ENCODE assay signal across 17 mouse cellular contexts in the genomic region with DNA sequence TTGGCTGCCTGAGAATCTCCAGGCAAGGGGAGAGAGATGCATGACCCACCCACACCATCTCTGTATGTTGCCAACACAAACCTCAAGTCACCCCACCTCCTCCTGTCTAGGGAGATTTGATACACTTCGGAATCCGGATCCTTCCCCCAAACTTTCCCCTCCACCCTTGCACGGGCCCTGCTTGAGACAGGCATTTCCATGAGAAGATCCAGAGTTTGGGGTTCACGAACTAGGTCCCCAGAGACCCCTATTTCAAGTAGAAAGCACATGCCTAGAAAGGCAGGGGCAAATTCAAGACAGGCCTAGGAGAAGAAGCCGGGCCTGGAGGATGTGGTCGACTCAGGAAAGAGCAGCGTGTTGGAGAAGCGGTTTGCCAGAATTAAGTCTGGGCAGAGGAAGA.
A peak's percentile ranks its signal among the peaks of the same experiment; 100 is the strongest.
DNase-seq lines count a peak whose midpoint lies in the region; ATAC-seq lines count a peak whose summit lies in the region.
"Had no signal": no experiment of that assay in that cellular context is flagged by ENCODE, and none has a peak within 500 bp of the region (broad histone marks: within the 10 kb centered on the region; RNA-seq: fewer than 3 reads in every experiment).

No protein-coding gene starts in this region.

- H3K9me3 ChIP-seq in hindbrain, embryonic 11.5 days (ENCODE audit: control insufficient read depth, low read length): no peaks in the 10 kb centered on the region
- H3K9me3 ChIP-seq in hindbrain, embryonic 14.5 days (ENCODE audit: control insufficient read depth, low read length): no peaks in the 10 kb centered on the region
- H3K9me3 ChIP-seq in midbrain, embryonic 10.5 days (replicated peaks): peaks cover 14% of the 10 kb centered on the region
- peaks cover 8% of the 10 kb centered on the region for H3K9me3 ChIP-seq in midbrain, embryonic 13.5 days
- 0 out of 2 replicates have a peak, but pooled peaks cover 5% of the 10 kb centered on the region for H3K9me3 ChIP-seq in embryonic facial prominence, embryonic 15.5 days (replicated peaks)
- H3K9me3 ChIP-seq in limb, embryonic 15.5 days: no peaks in the 10 kb centered on the region
- H3K9me3 ChIP-seq: liver, embryonic 12.5 days; lung, embryonic 15.5 days had no signal

- H3K27ac ChIP-seq in hindbrain, embryonic 11.5 days (ENCODE audit: low read depth, low read length): 0 out of 2 replicates have a peak overlapping the region, but pooled peaks have one; percentile 27
- H3K27ac ChIP-seq in hindbrain, embryonic 14.5 days: no peak overlapping the region
- H3K27ac ChIP-seq in midbrain, embryonic 10.5 days (replicated peaks): peak overlapping the region; percentile 46
- no peak overlapping the region for H3K27ac ChIP-seq in midbrain, embryonic 13.5 days
- peak overlapping the region; percentile 31 for H3K27ac ChIP-seq in embryonic facial prominence, embryonic 15.5 days (replicated peaks)
- H3K27ac ChIP-seq in limb, embryonic 15.5 days: peak overlapping the region; percentile 74
- H3K27ac ChIP-seq: gastrocnemius, adult 2 months; liver, embryonic 12.5 days; lung, embryonic 15.5 days; macrophage had no signal

- no peak overlapping the region for H3K4me3 ChIP-seq in hindbrain, embryonic 11.5 days (ENCODE audit: low read depth, low read length)
- no peak overlapping the region for H3K4me3 ChIP-seq in hindbrain, embryonic 14.5 days (replicated peaks; ENCODE audit: low read length)
- no peak overlapping the region for H3K4me3 ChIP-seq in midbrain, embryonic 10.5 days
- H3K4me3 ChIP-seq in midbrain, embryonic 13.5 days (replicated peaks): no peak overlapping the region
- no peak overlapping the region for H3K4me3 ChIP-seq in embryonic facial prominence, embryonic 15.5 days (replicated peaks)
- H3K4me3 ChIP-seq in limb, embryonic 15.5 days: no peak overlapping the region
- H3K4me3 ChIP-seq: gastrocnemius, adult 2 months; liver, embryonic 12.5 days; lung, embryonic 15.5 days; myocyte had no signal

- H3K4me1 ChIP-seq in hindbrain, embryonic 11.5 days (replicated peaks; ENCODE audit: control insufficient read depth, insufficient read depth, low read length): no peaks in the 10 kb centered on the region
- H3K4me1 ChIP-seq in hindbrain, embryonic 14.5 days (replicated peaks; ENCODE audit: control insufficient read depth, insufficient read depth, low read length): no peaks in the 10 kb centered on the region
- H3K4me1 ChIP-seq in midbrain, embryonic 10.5 days: peaks cover 33% of the 10 kb centered on the region
- H3K4me1 ChIP-seq in midbrain, embryonic 13.5 days (replicated peaks): peaks cover 15% of the 10 kb centered on the region
- peaks cover 34% of the 10 kb centered on the region for H3K4me1 ChIP-seq in embryonic facial prominence, embryonic 15.5 days
- peaks cover 34% of the 10 kb centered on the region for H3K4me1 ChIP-seq in limb, embryonic 15.5 days
- H3K4me1 ChIP-seq: liver, embryonic 12.5 days; lung, embryonic 15.5 days had no signal

- H3K36me3 ChIP-seq in hindbrain, embryonic 11.5 days (ENCODE audit: control insufficient read depth, insufficient read depth, low read length): no peaks in the 10 kb centered on the region
- no peaks in the 10 kb centered on the region for H3K36me3 ChIP-seq in hindbrain, embryonic 14.5 days (replicated peaks; ENCODE audit: control insufficient read depth, insufficient read depth)
- H3K36me3 ChIP-seq in midbrain, embryonic 10.5 days: no peaks in the 10 kb centered on the region
- no peaks in the 10 kb centered on the region for H3K36me3 ChIP-seq in midbrain, embryonic 13.5 days
- H3K36me3 ChIP-seq in embryonic facial prominence, embryonic 15.5 days: no peaks in the 10 kb centered on the region
- no peaks in the 10 kb centered on the region for H3K36me3 ChIP-seq in limb, embryonic 15.5 days
- H3K36me3 ChIP-seq: liver, embryonic 12.5 days; lung, embryonic 15.5 days had no signal

- H3K4me2 ChIP-seq in hindbrain, embryonic 11.5 days (replicated peaks; ENCODE audit: low read depth, low read length): no peak overlapping the region
- no peak overlapping the region for H3K4me2 ChIP-seq in hindbrain, embryonic 14.5 days (replicated peaks)
- H3K4me2 ChIP-seq in midbrain, embryonic 13.5 days (replicated peaks): no peak overlapping the region
- no peak overlapping the region for H3K4me2 ChIP-seq in embryonic facial prominence, embryonic 15.5 days (replicated peaks)
- no peak overlapping the region for H3K4me2 ChIP-seq in limb, embryonic 15.5 days
- H3K4me2 ChIP-seq: liver, embryonic 12.5 days; lung, embryonic 15.5 days had no signal

- H3K9ac ChIP-seq in hindbrain, embryonic 11.5 days (ENCODE audit: low read depth, low read length): no peak overlapping the region
- H3K9ac ChIP-seq in hindbrain, embryonic 14.5 days: no peak overlapping the region
- no peak overlapping the region for H3K9ac ChIP-seq in midbrain, embryonic 13.5 days (replicated peaks)
- H3K9ac ChIP-seq in embryonic facial prominence, embryonic 15.5 days: no peak overlapping the region
- no peak overlapping the region for H3K9ac ChIP-seq in limb, embryonic 15.5 days
- H3K9ac ChIP-seq: liver, embryonic 12.5 days; lung, embryonic 15.5 days had no signal

- no peak for DNase-seq in hindbrain, embryonic 11.5 days (ENCODE audit: low spot score)
- no peak for DNase-seq in hindbrain, embryonic 14.5 days (ENCODE audit: low spot score)
- no peak for DNase-seq in midbrain, embryonic 10.5 days (ENCODE audit: low spot score)
- DNase-seq in urinary bladder, postnatal 14 days (ENCODE audit: low spot score): no peak
- DNase-seq: adrenal gland, postnatal 10 days; cerebellum, adult 11 months; cerebellum, postnatal 14 days; gastrocnemius, adult 2 months; heart, adult 18-20 months; thymus, postnatal 14 days had no signal

- no peak for ATAC-seq in hindbrain, embryonic 11.5 days (ENCODE audit: low FRiP score)
- no peak for ATAC-seq in hindbrain, embryonic 14.5 days (ENCODE audit: low FRiP score)
- no peak for ATAC-seq in midbrain, embryonic 13.5 days
- no peak for ATAC-seq in embryonic facial prominence, embryonic 15.5 days (ENCODE audit: insufficient number of reproducible peaks, low FRiP score, low TSS enrichment, low read depth)
- no peak for ATAC-seq in limb, embryonic 15.5 days (ENCODE audit: insufficient number of reproducible peaks, low FRiP score, low TSS enrichment, low read depth)
- ATAC-seq: liver, embryonic 12.5 days had no signal

- WGBS in hindbrain, embryonic 11.5 days: 90% methylated on average over 8 of the region's 8 CpGs
- WGBS in hindbrain, embryonic 14.5 days: 87% methylated on average over 8 of the region's 8 CpGs
- 90% methylated on average over 8 of the region's 8 CpGs for WGBS in midbrain, embryonic 10.5 days
- 87% methylated on average over 8 of the region's 8 CpGs for WGBS in midbrain, embryonic 13.5 days
- WGBS in embryonic facial prominence, embryonic 15.5 days: 57% methylated on average over 8 of the region's 8 CpGs
- 58% methylated on average over 8 of the region's 8 CpGs for WGBS in limb, embryonic 15.5 days

- H3K27me3 ChIP-seq in hindbrain, embryonic 11.5 days (ENCODE audit: control insufficient read depth, insufficient read depth, low read length): no peaks in the 10 kb centered on the region
- no peaks in the 10 kb centered on the region for H3K27me3 ChIP-seq in hindbrain, embryonic 14.5 days (ENCODE audit: control insufficient read depth, insufficient read depth, low read length)
- H3K27me3 ChIP-seq in midbrain, embryonic 10.5 days (ENCODE audit: low read depth, poor library complexity, severe bottlenecking): no peaks in the 10 kb centered on the region
- H3K27me3 ChIP-seq in midbrain, embryonic 13.5 days: no peaks in the 10 kb centered on the region
- H3K27me3 ChIP-seq in embryonic facial prominence, embryonic 15.5 days: no peaks in the 10 kb centered on the region
- no peaks in the 10 kb centered on the region for H3K27me3 ChIP-seq in limb, embryonic 15.5 days
- H3K27me3 ChIP-seq: liver, embryonic 12.5 days; lung, embryonic 15.5 days had no signal

Comparison
In these comparisons a context has a peak if more than half of its experiments do, and no peak if none do; other contexts are left out.
1. H3K27ac ChIP-seq: peak in hindbrain, embryonic 11.5 days (single experiment), midbrain, embryonic 10.5 days (single experiment), embryonic facial prominence, embryonic 15.5 days (single experiment) and limb, embryonic 15.5 days (single experiment); none in hindbrain, embryonic 14.5 days (single experiment) and midbrain, embryonic 13.5 days (single experiment).